Mouse (Mus musculus): ENCODE measurements at regions not wholly inside any gene's neighbourhood (a gene's known extent, or its start where the extent isn't known, plus 50 kb on each side); places are given as distances from the start of the nearest gene placed in this dataset.

GRCm38 (mm10) chr9:25389351-25389750 lies 92.0 kb upstream of the Eepd1 start:
- Histone ChIP-seq H3K4me3 (no peak overlapping the region), H3K36me3 (ENCODE audit: control insufficient read depth, insufficient read depth) (no peaks in the 10 kb centered on the region), H3K27me3 (ENCODE audit: control insufficient read depth, insufficient read depth, insufficient read length) (no peaks in the 10 kb centered on the region), H3K4me2 (ENCODE audit: low read depth) (no peak overlapping the region), H3K79me2 (ENCODE audit: control insufficient read depth, insufficient read depth) (no peaks in the 10 kb centered on the region), H3ac (ENCODE audit: control insufficient read depth, insufficient read length) (no peak overlapping the region)
- no peak for TF ChIP-seq TCF12 (IDR thresholded peaks at IDR 0.05; ENCODE audit: insufficient read depth, poor library complexity, severe bottlenecking)
- no peak for TF ChIP-seq E2F4 (IDR thresholded peaks at IDR 0.05; ENCODE audit: insufficient read depth)
- TF ChIP-seq SRF (IDR thresholded peaks at IDR 0.05; ENCODE audit: control insufficient read depth, insufficient read length, low read depth), result no peak
- TF ChIP-seq POLR2A (IDR thresholded peaks at IDR 0.05; ENCODE audit: insufficient read length, low read depth), result no peak
- TF ChIP-seq CEBPB (IDR thresholded peaks at IDR 0.05; ENCODE audit: insufficient read depth, poor library complexity, severe bottlenecking), result no peak
- TF ChIP-seq POLR2AphosphoS2 (IDR thresholded peaks at IDR 0.05; ENCODE audit: insufficient read length, low read depth), result no peak
- no peak for TF ChIP-seq REST (IDR thresholded peaks at IDR 0.05; ENCODE audit: insufficient read depth, insufficient read length)
- TF ChIP-seq USF1 (IDR thresholded peaks at IDR 0.05; ENCODE audit: low read depth), result no peak
- no peak for TF ChIP-seq TCF3 (IDR thresholded peaks at IDR 0.05; ENCODE audit: insufficient read length, low read depth)
- TF ChIP-seq MYOD1 (IDR thresholded peaks at IDR 0.05; ENCODE audit: control insufficient read depth in 1 of 3, insufficient read length in 2 of 3, low read depth in 2 of 3), result no peak
- no peak for TF ChIP-seq MYOG (IDR thresholded peaks at IDR 0.05; ENCODE audit: control insufficient read depth in 1 of 3, insufficient read depth in 1 of 3, insufficient read length in 2 of 3, low read depth in 2 of 3)
- no peak for TF ChIP-seq MAX (IDR thresholded peaks at IDR 0.05; ENCODE audit: low read depth)

- Histone ChIP-seq H3ac (ENCODE audit: control insufficient read depth, insufficient read length) (no peak overlapping the region), H3K79me2 (ENCODE audit: control insufficient read depth, insufficient read depth) (no peaks in the 10 kb centered on the region), H3K36me3 (ENCODE audit: control insufficient read depth, insufficient read depth) (no peaks in the 10 kb centered on the region), H3K27me3 (ENCODE audit: control insufficient read depth, insufficient read depth, insufficient read length) (no peaks in the 10 kb centered on the region), H3K4me3 (no peak overlapping the region), H3K4me2 (ENCODE audit: low read depth) (peak overlapping the region; percentile 58)
- TF ChIP-seq MYOG (IDR thresholded peaks at IDR 0.05; ENCODE audit: control insufficient read depth in 1 of 3, insufficient read depth in 1 of 3, insufficient read length in 2 of 3, low read depth in 2 of 3) (peak in 1 of 3 experiments; percentile 42), TCF3 (IDR thresholded peaks at IDR 0.05; ENCODE audit: insufficient read length, low read depth) (no peak), MAX (IDR thresholded peaks at IDR 0.05; ENCODE audit: low read depth) (no peak), MYOD1 (IDR thresholded peaks at IDR 0.05; ENCODE audit: control insufficient read depth in 1 of 3, insufficient read length in 2 of 3, low read depth in 2 of 3) (peak in 1 of 3 experiments; percentile 16)
Measured at GRCm38 (mm10) chr9:25400647-25401335, 80.6 kb upstream of the Eepd1 start.

- Histone ChIP-seq H3K36me3 (ENCODE audit: control insufficient read depth, insufficient read depth) (no peaks in the 10 kb centered on the region), H3ac (ENCODE audit: control insufficient read depth, insufficient read length) (no peak overlapping the region)
- TF ChIP-seq MYOD1 (IDR thresholded peaks at IDR 0.05; ENCODE audit: control insufficient read depth in 1 of 3, insufficient read length in 2 of 3, low read depth in 2 of 3) (no peak), MAX (IDR thresholded peaks at IDR 0.05; ENCODE audit: low read depth) (no peak), TCF12 (IDR thresholded peaks at IDR 0.05; ENCODE audit: insufficient read depth, poor library complexity, severe bottlenecking) (no peak), MYOG (IDR thresholded peaks at IDR 0.05; ENCODE audit: control insufficient read depth in 1 of 3, insufficient read depth in 1 of 3, insufficient read length in 2 of 3, low read depth in 2 of 3) (no peak)
Measured at GRCm38 (mm10) chr9:25405848-25406247, 75.5 kb upstream of the Eepd1 start.

GRCm38 (mm10) chr9:25408518-25408917 lies 72.8 kb upstream of the Eepd1 start:
- Histone ChIP-seq H3K4me2 (ENCODE audit: low read depth) (no peak overlapping the region), H3K4me3 (no peak overlapping the region), H3K27me3 (ENCODE audit: control insufficient read depth, insufficient read depth, insufficient read length) (no peaks in the 10 kb centered on the region), H3K36me3 (ENCODE audit: control insufficient read depth, insufficient read depth) (no peaks in the 10 kb centered on the region), H3K79me2 (ENCODE audit: control insufficient read depth, insufficient read depth) (no peaks in the 10 kb centered on the region), H3ac (ENCODE audit: control insufficient read depth, insufficient read length) (no peak overlapping the region)
- TF ChIP-seq REST (IDR thresholded peaks at IDR 0.05; ENCODE audit: insufficient read depth, insufficient read length) (no peak), POLR2AphosphoS2 (IDR thresholded peaks at IDR 0.05; ENCODE audit: insufficient read length, low read depth) (no peak), TCF3 (IDR thresholded peaks at IDR 0.05; ENCODE audit: insufficient read length, low read depth) (no peak)

More at GRCm38 (mm10) chr9:25405848-25406247, 75.5 kb upstream of the Eepd1 start:
- H3K79me2 ChIP-seq (ENCODE audit: control insufficient read depth, insufficient read depth), result no peaks in the 10 kb centered on the region
- H3K4me2 ChIP-seq (ENCODE audit: low read depth), result no peak overlapping the region
- no peaks in the 10 kb centered on the region for H3K27me3 ChIP-seq (ENCODE audit: control insufficient read depth, insufficient read depth, insufficient read length)
- H3K4me3 ChIP-seq, result no peak overlapping the region

GRCm38 (mm10) chr9:25409729-25410128 lies 71.6 kb upstream of the Eepd1 start:
- Histone ChIP-seq H3K79me2 (ENCODE audit: control insufficient read depth, insufficient read depth) (no peaks in the 10 kb centered on the region), H3K4me2 (ENCODE audit: low read depth) (no peak overlapping the region), H3K36me3 (ENCODE audit: control insufficient read depth, insufficient read depth) (no peaks in the 10 kb centered on the region), H3ac (ENCODE audit: control insufficient read depth, insufficient read length) (no peak overlapping the region), H3K27me3 (ENCODE audit: control insufficient read depth, insufficient read depth, insufficient read length) (no peaks in the 10 kb centered on the region), H3K4me3 (no peak overlapping the region)
- no peak for TF ChIP-seq POLR2AphosphoS2 (IDR thresholded peaks at IDR 0.05; ENCODE audit: insufficient read length, low read depth)
- no peak for TF ChIP-seq POLR2A (IDR thresholded peaks at IDR 0.05; ENCODE audit: insufficient read length, low read depth)
- no peak for TF ChIP-seq CEBPB (IDR thresholded peaks at IDR 0.05; ENCODE audit: insufficient read depth, poor library complexity, severe bottlenecking)
- TF ChIP-seq MAX (IDR thresholded peaks at IDR 0.05; ENCODE audit: low read depth), result no peak
- TF ChIP-seq USF1 (IDR thresholded peaks at IDR 0.05; ENCODE audit: low read depth), result no peak
- no peak for TF ChIP-seq MYOG (IDR thresholded peaks at IDR 0.05; ENCODE audit: control insufficient read depth in 1 of 3, insufficient read depth in 1 of 3, insufficient read length in 2 of 3, low read depth in 2 of 3)
- TF ChIP-seq TCF12 (IDR thresholded peaks at IDR 0.05; ENCODE audit: insufficient read depth, poor library complexity, severe bottlenecking), result no peak
- TF ChIP-seq TCF3 (IDR thresholded peaks at IDR 0.05; ENCODE audit: insufficient read length, low read depth), result no peak
- TF ChIP-seq REST (IDR thresholded peaks at IDR 0.05; ENCODE audit: insufficient read depth, insufficient read length), result no peak
- no peak for TF ChIP-seq SRF (IDR thresholded peaks at IDR 0.05; ENCODE audit: control insufficient read depth, insufficient read length, low read depth)

Data from myocyte (in vitro differentiated cells).